Mouse (Mus musculus) megakaryocyte, embryonic 14.5 days (primary cell): ENCODE results near the gene Fgd1. TPM values are rescaled to one million over a fixed set of nuclear protein-coding genes. Genes with fewer than 3 reads are reported as not detected.

Source experiments
- H3K27me3 ChIP-seq: replicated peaks from 2 replicates; pipeline ENCODE3; 2012; ENCODE audit warnings: inconsistent platforms
- H3K36me3 ChIP-seq: replicated peaks from 2 replicates; pipeline ENCODE3; 2012; ENCODE audit warnings: low read length, inconsistent platforms, mixed read lengths
- H3K4me1 ChIP-seq: 2 replicates; pipeline ENCODE4 v1.6.1; 2012; ENCODE audit warnings: inconsistent platforms
- H3K4me3 ChIP-seq: replicated peaks from 2 replicates; pipeline ENCODE3; 2012; ENCODE audit warnings: moderate library complexity, mild to moderate bottlenecking, inconsistent platforms
- H3K9me3 ChIP-seq: 2 replicates; pipeline ENCODE4 v1.6.1; 2012; ENCODE audit warnings: inconsistent platforms
- FLI1 ChIP-seq: IDR thresholded peaks from 2 replicates; pipeline ENCODE4 v1.6.1; 2012; ENCODE audit warnings: low read length, inconsistent platforms, mixed read lengths
- GATA1 ChIP-seq: IDR thresholded peaks from 3 replicates; pipeline ENCODE4 v1.6.1; 2012; ENCODE audit warnings: mixed read lengths, low read length, inconsistent platforms, borderline replicate concordance
- polyA plus RNA-seq: library from polyadenylated mRNA; stranded (reverse); fragments of >175 nt; gene quantifications from 2 replicates; pipeline ENCODE4 v1.2.3, GENCODE M21; 2012; ENCODE audit warnings: low replicate concordance; ENCODE audit not compliant: insufficient read depth

The Fgd1 gene
- 0.36 TPM in 1 of 2 replicates, not detected in the other for polyA plus RNA-seq

- no peak for TF ChIP-seq GATA1
- TF ChIP-seq FLI1, result no peak
- peak within 1 kb of the TSS; percentile 89 for H3K4me3 ChIP-seq
Observed at GRCm38 (mm10) chrX:151045850-151046249, at the start of gene Fgd1. TSS of gene Fgd1 (plus strand) at chrX:151046150.

DNA sequence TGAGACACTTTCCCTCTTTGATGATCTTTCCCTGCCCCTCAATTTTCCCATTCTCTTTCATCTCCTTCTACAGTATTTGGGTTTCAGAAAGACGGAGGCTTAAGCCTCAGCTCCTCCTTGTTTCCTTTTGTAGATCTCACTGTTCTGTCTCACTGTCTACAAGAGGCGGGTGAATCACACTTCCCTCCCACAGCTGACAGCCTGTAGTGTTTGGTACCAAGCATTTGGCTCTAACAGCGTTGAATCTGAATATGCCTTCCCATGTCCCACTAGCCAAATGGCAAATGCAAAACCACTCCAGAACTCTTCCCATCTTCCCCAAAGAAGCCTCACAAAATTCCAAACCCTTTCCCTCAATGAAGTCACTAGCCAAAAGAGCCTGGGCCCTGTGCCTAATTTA, 49.2 kb upstream of the Fgd1 start:
- peaks cover 17% of the 10 kb centered on the region for H3K27me3 ChIP-seq
- no peaks in the 10 kb centered on the region for H3K9me3 ChIP-seq
- peaks cover 91% of the 10 kb centered on the region for H3K36me3 ChIP-seq
- no peak for TF ChIP-seq FLI1
- TF ChIP-seq GATA1, result no peak
- H3K4me3 ChIP-seq, result no peak overlapping the region
- no peaks in the 10 kb centered on the region for H3K4me1 ChIP-seq

More at GRCm38 (mm10) chrX:151045850-151046249, at the start of gene Fgd1:
- Histone ChIP-seq H3K9me3 (peaks cover 17% of the 10 kb centered on the region), H3K4me1 (peaks cover 10% of the 10 kb centered on the region), H3K27me3 (peaks cover 59% of the 10 kb centered on the region), H3K36me3 (no peaks in the 10 kb centered on the region)

- H3K9me3 ChIP-seq, result no peaks in the 10 kb centered on the region
- TF ChIP-seq FLI1, result no peak
- peak within 1 kb of the TSS; percentile 91 for H3K4me3 ChIP-seq
Observed at GRCm38 (mm10) chrX:151016938-151017877, 28.7 kb upstream of the Fgd1 start, which contains the start of gene Gnl3l. TSS of gene Gnl3l (minus strand) at chrX:151017322.

GRCm38 (mm10) chrX:151017897-151018296, 28.1 kb upstream of the Fgd1 start:
- peak overlapping the region; percentile 91 for H3K4me3 ChIP-seq
- peaks cover 4% of the 10 kb centered on the region; the same call in 1 of the 2 replicates for H3K4me1 ChIP-seq
- H3K27me3 ChIP-seq, result no peaks in the 10 kb centered on the region
- no peaks in the 10 kb centered on the region for H3K9me3 ChIP-seq
- H3K36me3 ChIP-seq, result peaks cover 16% of the 10 kb centered on the region
- TF ChIP-seq FLI1, result no peak

More at GRCm38 (mm10) chrX:151016938-151017877, 28.7 kb upstream of the Fgd1 start, which contains the start of gene Gnl3l:
- Histone ChIP-seq H3K36me3 (peaks cover 21% of the 10 kb centered on the region), H3K4me1 (peaks cover 4% of the 10 kb centered on the region; the same call in 1 of the 2 replicates), H3K27me3 (no peaks in the 10 kb centered on the region)

GRCm38 (mm10) chrX:151018798-151019197, 27.2 kb upstream of the Fgd1 start:
- Histone ChIP-seq H3K4me3 (no peak overlapping the region), H3K9me3 (no peaks in the 10 kb centered on the region), H3K27me3 (no peaks in the 10 kb centered on the region), H3K36me3 (peaks cover 10% of the 10 kb centered on the region), H3K4me1 (peaks cover 4% of the 10 kb centered on the region; the same call in 1 of the 2 replicates)
- TF ChIP-seq GATA1 (no peak), FLI1 (no peak)

DNA sequence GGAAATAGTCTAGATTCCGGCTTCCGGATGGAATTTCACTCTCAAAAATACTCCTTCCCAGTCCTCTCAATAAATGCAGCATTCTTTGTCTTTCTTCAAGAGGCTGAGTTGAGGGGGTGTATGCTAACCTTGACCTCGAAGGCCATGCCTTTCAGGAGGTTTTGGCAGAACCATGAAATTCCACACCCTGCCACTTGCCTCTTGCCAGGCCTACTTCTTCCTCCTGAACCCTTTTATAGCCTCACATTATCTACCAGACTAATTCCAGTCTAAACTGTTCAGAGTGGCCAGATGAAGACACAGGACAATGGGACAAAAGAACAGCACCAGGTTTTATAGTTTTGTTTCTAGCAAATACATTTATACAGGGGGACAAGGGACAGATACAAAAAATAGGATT, 14.6 kb upstream of the Fgd1 start:
- Histone ChIP-seq H3K36me3 (no peaks in the 10 kb centered on the region), H3K27me3 (peaks cover 15% of the 10 kb centered on the region), H3K9me3 (peaks cover 5% of the 10 kb centered on the region; the same call in 1 of the 2 replicates), H3K4me1 (no peaks in the 10 kb centered on the region), H3K4me3 (no peak overlapping the region)
- TF ChIP-seq FLI1, result no peak
- TF ChIP-seq GATA1, result no peak

GRCm38 (mm10) chrX:151041223-151041622, 4.7 kb upstream of the Fgd1 start:
- no peaks in the 10 kb centered on the region for H3K4me1 ChIP-seq
- peaks cover 32% of the 10 kb centered on the region for H3K27me3 ChIP-seq
- no peak overlapping the region for H3K4me3 ChIP-seq
- TF ChIP-seq GATA1 (no peak), FLI1 (no peak)
- no peaks in the 10 kb centered on the region for H3K36me3 ChIP-seq
- peaks cover under 1% of the 10 kb centered on the region for H3K9me3 ChIP-seq

- H3K27me3 ChIP-seq, result peaks cover 63% of the 10 kb centered on the region
- TF ChIP-seq FLI1, result no peak
- no peak for TF ChIP-seq GATA1
- H3K9me3 ChIP-seq, result peaks cover 17% of the 10 kb centered on the region
- peaks cover 10% of the 10 kb centered on the region for H3K4me1 ChIP-seq
- no peaks in the 10 kb centered on the region for H3K36me3 ChIP-seq
- H3K4me3 ChIP-seq, result no peak overlapping the region
Observed at GRCm38 (mm10) chrX:151046321-151046720, 371 bp downstream of the Fgd1 start.

DNA sequence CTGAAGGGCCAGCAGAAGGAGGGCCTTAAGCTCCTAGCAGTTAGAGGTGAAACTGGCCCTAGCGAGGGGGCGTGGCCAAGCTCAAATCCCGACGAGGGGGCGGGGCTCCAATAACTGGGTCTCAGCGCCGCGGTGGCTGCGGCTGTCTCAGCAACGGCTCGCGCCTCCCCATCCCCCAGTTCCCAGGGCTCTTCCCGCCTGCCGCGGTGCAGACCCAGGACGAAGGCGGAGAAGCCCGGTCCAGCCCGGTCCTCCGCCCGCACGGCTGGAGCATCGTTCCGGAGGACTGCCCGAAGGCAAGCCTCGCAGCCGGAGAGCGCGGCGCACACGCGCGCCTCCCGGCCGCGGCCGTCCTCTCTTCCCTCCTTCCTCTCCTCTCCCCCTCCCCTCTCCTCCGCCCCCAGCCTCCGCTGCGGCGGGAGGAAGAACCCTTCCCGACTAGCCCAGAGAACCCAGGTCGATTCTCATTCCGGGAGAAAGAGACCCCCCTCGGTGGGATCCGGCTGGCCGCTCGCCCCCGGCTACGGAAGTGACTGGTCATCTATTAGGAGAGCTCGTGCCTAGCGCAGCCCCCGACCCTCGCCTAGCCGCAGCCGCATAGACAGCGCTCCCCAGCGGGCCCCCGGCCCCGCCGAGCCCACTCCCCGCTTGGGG, 954 bp downstream of the Fgd1 start:
- H3K4me3 ChIP-seq, result peak overlapping the region; percentile 89

GRCm38 (mm10) chrX:151047431-151048058, 1.6 kb downstream of the Fgd1 start:
- H3K27me3 ChIP-seq, result peaks cover 70% of the 10 kb centered on the region
- H3K36me3 ChIP-seq, result no peaks in the 10 kb centered on the region
- peaks cover 10% of the 10 kb centered on the region for H3K4me1 ChIP-seq
- peak overlapping the region; percentile 89 for H3K4me3 ChIP-seq
- peaks cover 17% of the 10 kb centered on the region for H3K9me3 ChIP-seq
- no peak for TF ChIP-seq FLI1
- TF ChIP-seq GATA1, result no peak

More for the DNA sequence above, 954 bp downstream of the Fgd1 start:
- peaks cover 66% of the 10 kb centered on the region for H3K27me3 ChIP-seq
- peaks cover 17% of the 10 kb centered on the region for H3K9me3 ChIP-seq
- TF ChIP-seq GATA1 (no peak), FLI1 (no peak)
- H3K4me1 ChIP-seq, result peaks cover 10% of the 10 kb centered on the region
- H3K36me3 ChIP-seq, result no peaks in the 10 kb centered on the region
